Mouse (Mus musculus): ENCODE results near the gene Otud6a.

GRCm38 (mm10) chrX:100394223-100394861 is 34.5 kb upstream of the Otud6a start:
- TF ChIP-seq POLR2A (IDR thresholded peaks at IDR 0.05; ENCODE audit: low read depth, low read length) (no peak), CTCF (IDR thresholded peaks at IDR 0.05; ENCODE audit: extremely low read depth, insufficient read length, insufficient replicate concordance, low read depth, low read length) (no peak)
